Mouse (Mus musculus) bone marrow macrophage, adult 2 months (primary cell): ENCODE data around the gene Pkm.

Source experiments
- CTCF ChIP-seq: IDR thresholded peaks from 2 replicates; pipeline ENCODE4 v1.5.1; 2012; ENCODE audit warnings: low read depth, mild to moderate bottlenecking, low read length, moderate library complexity
- POLR2A ChIP-seq: IDR thresholded peaks from 2 replicates; pipeline ENCODE4 v1.6.1; 2012; ENCODE audit warnings: mild to moderate bottlenecking, low read depth, low read length, borderline replicate concordance

DNA sequence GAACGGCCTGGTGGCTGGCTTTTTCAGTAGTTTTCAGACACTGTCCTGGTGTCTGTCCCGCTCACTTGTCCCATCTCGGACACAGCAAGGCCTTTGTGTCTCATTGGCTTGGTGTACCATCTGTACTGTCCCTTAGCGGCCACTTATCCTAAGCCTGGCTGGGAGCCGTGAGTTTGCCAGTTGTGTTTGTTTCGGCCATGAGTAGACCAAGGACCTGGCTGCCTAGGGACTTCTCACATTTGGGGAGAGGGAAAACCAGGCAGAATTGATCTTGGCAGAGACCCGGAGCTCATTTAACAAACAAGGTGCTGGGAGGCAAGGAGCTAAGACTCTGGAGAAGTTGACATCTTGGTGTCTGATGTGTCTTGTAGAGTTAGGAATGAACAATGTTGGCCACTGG lies 7.1 kb downstream of the Pkm start:
- TF ChIP-seq POLR2A, result no peak
- no peak for TF ChIP-seq CTCF
